Mouse (Mus musculus): ENCODE data around the gene Pls3. TPM values are rescaled to one million over a fixed set of nuclear protein-coding genes. Genes with fewer than 3 reads are reported as not detected.
A peak's percentile ranks its signal among the peaks of the same experiment; 100 is the strongest.

Pls3 gene
- 100 to 1,000 TPM; 121 to 122 TPM for total RNA-seq (2021)
- long read RNA-seq, transcript Pls3-204 (16 exons, 3,149 nt): major isoform, 25 of 147 reads
- long read RNA-seq, partial matches to known transcripts: 7 of 147 reads
- long read RNA-seq, other reads (novel, unspliced or antisense): 110 of 147 reads

DNA sequence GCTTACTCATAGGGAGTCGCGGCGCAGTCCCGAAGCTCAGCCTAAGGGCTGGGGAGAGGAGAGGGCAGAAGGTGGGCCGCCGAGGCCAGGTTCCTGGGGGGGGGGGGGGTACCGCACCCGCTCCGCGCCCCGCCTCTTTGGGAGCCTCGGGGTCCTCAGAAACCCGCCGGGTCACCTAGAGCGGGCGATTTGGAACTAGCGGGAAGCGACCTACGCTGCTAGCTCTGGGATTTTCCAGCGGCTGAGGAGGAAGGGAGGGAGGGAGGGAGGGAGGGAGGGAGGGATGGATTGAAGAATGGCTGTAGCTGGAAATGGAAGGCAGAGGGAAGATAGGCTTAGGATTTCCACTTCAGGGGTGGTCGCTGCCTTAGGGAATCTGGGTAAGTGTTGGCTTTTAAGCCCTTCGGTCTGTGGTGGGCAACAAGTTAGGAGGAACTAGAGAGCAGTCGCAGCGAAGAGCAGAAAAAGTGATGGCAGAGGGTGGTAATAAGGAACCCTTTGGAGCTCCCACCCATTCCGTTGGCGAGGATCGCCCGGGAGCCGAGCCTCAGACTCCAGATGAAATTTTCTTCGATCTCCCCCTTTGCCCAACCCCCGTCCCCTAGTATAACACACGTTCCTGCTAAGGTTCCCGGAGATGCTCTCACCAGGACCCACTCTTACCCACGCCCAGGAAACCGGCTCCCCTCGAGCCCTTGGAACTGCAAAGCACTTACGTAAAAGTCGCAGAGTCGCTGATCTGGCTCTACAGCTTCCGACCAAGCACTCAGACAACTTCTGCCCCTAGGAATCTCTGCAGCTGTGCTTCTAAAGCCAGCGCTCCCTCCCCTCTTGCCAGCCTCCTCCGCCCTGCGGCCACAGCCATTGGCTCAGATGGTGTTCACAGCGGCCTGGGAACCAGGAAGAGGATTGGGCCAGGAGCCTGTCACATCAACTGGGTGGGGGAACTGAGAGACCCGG, at the start of gene Pls3:
Gene Pls3 (minus strand): TSS at position 851 of the 960 bp plus-strand sequence.
- DNase-seq (ENCODE audit: low spot score in 2 of 2): peak; percentile 75 to 78

DNA sequence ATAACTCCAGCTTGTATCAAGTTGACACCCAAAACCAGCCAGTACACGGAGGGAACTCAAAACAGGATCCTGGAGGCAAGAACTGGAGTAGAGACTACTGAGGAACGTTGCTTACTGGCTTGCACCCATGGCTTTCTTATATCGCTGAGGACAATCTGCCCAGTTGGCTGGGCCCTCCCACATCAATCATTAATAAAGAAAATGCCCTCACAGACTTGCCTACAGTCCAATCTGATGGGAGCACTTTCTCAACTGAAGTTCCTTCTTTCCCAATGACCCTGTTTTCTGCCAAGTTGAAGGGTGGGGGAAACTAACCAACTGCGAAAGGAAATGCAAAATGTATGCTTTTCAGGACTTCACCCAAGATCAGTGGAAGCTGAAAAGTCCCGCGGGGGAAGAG, 20.7 kb upstream of the Pls3 start:
- no peak for DNase-seq (ENCODE audit: low spot score in 2 of 2)

DNA sequence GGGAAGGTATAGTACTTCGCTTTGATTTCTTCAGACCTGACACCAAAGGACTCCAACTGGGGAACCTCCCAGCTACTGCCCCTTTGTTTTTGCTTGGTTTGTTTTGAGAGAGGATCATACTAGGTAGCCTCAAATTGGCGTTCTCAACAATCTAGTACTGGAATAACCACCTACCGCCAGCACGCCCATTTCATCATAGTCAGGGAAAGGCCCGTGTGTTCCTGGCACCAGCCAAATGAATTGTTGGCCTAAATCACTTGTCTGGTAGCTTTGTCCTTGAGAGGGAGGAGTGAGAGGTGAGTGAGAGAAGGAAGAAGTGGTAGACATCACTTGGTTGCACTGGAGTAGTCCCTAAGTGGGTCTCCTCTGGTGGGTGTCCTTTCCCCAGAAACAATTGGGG, 584 bp upstream of the Pls3 start:
- DNase-seq (ENCODE audit: low spot score in 2 of 2): no peak

DNA sequence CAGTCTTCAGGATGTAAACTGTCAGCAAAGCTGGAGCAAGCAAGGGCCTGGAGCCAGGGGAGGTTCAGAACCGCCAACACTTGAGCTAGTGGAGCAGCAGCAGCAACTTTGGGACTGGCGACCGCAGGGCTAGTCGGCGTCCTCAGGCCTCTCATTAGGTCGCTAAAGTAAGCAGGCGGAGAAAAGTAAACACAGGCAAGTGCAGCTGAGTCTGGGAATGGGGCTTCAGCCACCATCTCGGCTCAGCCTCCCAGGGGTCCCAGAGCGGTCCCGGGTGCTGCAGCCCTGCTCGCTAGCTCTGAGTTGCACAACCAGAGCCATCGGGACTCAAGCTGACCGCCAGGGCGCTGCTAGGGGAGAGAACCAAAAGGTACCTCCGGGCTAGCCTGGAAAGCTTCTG, 1.2 kb downstream of the Pls3 start:
- DNase-seq (ENCODE audit: low spot score in 2 of 2): peak; percentile 5 to 23

DNA sequence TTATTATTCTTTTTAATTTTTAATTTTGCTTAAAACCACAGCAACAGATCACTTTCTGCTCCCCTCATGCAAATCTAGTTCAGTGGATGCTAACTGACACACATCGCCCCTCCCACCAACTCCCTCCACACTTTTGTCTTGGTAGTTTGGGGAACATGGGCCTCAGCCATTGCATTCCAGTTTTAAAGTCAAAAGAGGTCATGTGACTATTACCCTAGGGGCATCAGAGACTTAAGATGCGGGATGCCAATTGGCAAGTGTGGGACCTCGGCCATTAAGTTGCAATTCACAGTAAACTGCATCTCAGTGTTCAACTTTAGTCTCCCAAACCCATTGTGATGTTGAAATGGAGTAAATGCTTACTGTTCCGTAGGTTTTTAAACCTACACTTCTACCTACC, 1.7 kb downstream of the Pls3 start:
- no peak for DNase-seq (ENCODE audit: low spot score in 2 of 2)

DNA sequence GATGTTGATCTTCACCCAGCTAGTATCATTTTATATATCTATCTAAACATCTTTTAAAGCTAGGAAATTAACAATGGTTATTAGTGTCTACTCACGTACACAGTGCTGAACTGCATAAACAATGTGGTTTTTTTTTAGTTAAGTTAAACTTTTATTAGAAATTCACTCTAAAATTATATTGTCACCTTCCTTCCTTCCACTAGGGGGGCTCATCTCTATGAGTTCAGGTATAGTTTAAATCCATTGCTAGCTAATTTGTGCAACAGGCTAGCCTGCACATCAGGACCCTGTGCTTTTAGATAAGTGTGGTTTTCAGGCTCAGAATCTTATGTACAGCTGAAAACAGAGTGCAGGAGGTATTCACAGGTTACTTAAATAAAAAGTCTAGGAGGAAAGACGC, 3.1 kb downstream of the Pls3 start:
- DNase-seq (ENCODE audit: low spot score in 2 of 2): no peak

DNA sequence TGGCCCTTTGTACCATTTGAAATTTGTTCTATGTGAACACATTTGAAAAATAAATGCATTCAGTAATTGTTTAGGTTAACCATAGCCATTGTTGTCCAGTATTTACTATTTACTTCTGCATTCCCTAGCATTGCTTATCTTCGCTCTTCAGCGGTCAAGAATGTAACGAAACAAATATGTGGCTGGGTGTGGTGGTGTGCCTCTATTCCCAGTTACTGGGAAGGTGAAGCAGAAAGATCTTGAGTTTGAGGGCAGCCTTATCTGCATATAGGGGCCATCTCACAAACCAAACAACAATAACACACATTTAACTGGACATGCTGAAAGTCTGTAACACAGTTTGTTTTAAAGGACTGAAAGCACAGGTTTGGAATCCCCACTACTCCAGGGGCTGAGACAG, 13.3 kb downstream of the Pls3 start:
- no peak for DNase-seq (ENCODE audit: low spot score in 2 of 2)

DNA sequence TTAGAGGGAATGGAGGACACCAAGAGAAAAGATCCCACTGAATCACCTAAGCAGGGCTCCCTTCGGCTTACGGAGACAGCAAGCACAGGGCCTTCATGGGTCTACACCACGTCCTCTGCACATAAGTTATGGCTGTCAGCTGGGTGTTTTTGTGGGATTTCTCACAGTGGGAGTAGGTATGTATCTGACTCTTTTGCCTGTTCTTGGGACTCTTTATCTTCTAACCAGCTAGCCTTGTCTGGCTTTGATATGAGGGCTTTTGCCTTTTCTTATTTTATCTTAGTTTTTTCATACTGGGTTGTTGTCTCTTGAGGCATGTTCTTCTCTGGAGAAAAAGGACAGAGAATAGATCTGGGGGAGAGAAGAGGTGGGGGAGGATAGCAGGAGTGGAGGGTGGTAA, 20.7 kb downstream of the Pls3 start:
- DNase-seq (ENCODE audit: low spot score in 2 of 2): no peak

DNA sequence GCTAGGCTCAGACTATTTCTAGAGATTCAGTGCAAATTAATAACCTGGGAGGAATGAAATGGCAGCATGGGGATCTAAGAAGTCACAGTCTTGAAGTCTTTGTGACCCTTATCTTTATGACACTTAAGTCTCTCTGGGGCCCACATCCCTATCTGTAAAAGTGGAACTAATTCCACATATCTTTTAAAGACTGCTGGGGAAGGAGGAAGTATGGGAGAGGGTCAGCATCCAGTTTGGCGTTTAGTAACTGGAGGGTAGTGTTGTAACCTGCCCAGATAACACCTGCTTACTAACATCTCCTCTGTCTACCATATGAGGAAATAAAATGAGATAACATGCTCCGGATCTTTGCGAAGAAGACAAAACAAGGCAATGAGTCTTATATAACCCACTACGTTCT, 30.7 kb downstream of the Pls3 start:
- DNase-seq (ENCODE audit: low spot score in 2 of 2): no peak

DNA sequence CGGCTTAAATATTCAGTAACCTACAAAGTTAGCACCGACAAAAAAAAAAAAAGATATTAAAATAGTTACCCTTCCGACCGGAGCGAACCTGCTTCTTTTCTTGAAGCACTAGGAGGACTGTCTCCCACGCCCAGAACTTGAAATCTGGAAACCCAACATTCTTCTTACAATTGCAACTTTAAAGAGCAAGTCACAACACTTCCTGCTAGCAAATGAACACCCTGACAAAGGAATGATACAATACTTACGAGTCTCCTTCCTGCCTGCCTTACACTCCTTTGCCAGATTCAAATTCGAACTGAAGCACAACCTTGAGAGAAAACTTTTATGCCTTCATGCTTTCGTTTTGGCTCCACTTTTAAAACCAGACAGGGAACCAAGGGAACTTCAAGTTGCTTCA, 32.1 kb downstream of the Pls3 start:
- no peak for DNase-seq (ENCODE audit: low spot score in 2 of 2)

DNA sequence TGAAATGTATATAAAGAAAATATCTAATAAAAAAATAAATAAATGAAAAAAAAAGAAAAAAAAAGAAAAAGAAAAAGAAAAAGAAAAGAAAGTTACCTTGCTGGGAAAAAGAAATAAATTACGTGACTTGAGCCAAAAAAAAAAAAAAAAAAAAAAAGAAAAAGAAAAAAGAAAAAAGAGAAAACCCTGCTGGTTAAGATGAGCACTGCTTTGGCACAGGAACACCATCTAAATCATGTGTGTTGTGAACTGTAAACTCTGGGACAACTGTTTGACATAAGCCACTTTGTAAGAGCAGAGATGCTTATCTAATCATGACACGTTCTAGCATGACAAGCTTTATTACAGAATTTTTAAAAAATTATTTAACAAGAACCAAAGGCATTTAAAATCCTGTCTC, 32.9 kb downstream of the Pls3 start:
- DNase-seq (ENCODE audit: low spot score in 2 of 2): no peak

DNA sequence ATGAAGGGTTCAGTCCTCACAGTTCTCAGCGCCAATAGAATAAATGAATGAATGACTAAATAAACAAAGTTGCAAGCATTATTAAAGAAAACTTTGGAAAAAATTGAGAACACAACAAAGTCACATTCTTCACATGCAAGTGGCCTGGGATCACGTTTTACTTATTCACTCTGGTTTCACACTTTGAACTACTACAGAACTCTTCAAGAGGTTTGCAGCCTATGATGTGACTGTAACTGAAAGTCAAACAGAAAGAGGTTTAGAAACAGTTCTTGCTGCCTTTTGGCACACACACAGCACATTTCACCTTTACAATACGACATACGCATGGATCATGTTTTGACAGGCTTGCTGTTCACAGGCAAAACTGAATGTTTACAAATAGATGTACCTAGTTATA, 34.7 kb downstream of the Pls3 start:
- DNase-seq (ENCODE audit: low spot score in 2 of 2): no peak

DNA sequence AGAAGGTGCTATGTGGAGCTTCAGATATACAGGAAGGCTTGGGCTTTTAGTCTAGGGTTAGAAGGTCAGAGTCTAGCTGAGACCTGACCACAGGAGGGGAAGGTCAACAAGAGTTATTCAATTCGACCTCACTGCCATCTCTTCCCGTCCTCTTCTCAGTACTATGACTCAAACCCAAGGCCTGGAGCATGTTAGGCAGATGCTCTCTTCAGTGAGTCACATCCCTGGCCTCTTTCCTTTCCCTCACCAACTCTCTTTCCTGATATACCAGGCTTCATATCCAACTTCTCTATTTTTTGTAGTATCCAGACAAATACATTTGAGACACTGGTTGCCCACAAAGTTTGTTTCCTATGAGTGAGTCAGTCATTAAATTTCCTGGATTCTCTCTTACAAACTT, 40.1 kb downstream of the Pls3 start:
- DNase-seq (ENCODE audit: low spot score in 2 of 2): no peak

DNA sequence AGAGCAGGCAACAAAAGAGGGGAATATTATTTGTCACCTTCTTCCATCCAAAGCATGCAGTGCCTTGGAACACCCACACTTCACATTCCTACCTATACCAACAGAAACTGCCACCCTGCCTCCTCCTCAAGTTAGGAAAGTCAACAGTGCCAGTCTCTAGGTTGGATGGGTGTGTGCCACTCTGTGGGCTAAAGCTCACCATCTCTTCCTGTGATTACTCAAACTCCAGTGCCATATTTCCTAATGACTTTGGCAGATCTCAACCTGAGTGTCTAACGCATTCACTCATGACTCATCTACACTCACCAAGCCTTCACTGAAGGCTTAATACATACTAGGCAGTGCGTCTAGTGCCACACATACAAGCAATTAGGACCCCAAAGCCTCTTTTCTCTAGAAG, 40.7 kb downstream of the Pls3 start:
- no peak for DNase-seq (ENCODE audit: low spot score in 2 of 2)

DNA sequence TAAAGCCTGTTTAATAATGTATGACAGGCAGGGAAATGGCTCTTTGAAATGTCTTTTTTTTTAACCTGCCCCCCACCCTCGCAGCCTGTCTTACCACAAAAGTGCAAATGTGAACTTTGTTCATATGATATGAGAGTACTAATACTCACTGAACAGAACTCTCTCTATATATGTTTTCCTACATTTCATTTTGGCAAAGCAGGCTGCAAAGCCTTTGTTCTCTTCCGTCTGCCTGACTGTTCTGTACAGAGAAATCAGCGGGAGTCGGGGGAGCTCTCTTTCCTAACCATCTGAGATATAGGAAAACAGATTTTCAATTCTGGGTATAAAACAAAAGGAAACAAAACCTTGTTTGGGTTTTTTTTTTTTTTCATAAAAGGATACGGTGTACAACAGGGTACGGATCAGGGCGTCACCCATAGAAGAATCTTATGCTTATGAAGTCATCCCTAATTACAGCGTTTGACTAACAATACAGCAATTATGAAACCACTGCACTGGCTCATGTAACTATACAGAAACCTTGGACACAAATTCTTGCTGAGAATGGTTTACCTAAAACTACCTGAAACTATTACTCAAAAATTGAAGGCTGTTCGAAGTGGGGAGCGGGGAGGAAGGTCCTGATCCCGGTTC, 41.9 kb downstream of the Pls3 start:
- DNase-seq (ENCODE audit: low spot score in 2 of 2): no peak

DNA sequence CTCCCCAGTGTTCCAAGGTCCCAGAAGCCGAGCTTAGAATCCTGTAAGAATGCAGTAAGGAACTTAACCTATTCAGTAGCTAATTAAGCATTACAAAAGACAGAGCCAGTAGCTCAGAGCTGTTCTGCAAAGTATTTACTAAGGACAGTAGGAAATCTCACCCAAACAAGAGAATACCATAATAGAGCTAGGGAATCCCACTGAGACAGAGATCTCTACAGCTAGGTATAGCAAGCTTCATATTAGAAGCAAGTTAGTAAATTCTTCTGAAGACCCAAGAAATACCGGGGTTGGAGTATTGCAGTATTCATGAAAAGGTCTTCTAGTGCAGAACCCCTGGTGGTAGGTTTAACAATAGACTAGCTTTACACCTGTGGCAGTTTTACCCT, 45.1 kb downstream of the Pls3 start:
- no peak for DNase-seq (ENCODE audit: low spot score in 2 of 2)

DNA sequence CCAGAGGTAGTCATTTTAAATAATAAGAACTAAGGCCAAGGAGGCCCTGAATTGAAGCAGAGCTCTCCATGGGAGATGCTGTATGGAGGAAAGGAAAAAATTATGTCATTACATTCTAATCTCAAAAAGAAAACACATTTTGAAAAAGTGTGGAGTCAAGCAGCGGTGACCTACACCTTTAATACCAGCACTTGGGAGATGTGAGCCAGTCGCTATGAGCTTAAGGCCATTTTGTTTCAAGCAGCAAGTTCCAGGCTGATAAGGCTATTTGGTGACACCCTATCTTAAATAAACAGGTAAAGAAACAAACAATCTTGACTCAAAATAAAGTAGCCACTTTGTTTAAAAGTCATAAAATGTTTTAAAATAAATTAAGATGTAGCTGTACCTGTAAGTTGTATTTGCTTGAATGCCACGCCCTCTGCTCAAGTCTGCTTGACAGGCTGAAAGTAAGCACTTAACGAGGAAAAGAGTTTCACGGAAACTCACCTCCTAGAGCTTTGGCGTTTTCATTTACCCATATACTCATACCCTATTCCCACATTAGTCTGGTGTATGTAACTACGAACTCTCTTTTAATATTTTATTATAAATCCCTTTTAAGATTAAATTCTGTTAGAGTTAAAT, 45.6 kb downstream of the Pls3 start:
- DNase-seq (ENCODE audit: low spot score in 2 of 2): no peak

DNA sequence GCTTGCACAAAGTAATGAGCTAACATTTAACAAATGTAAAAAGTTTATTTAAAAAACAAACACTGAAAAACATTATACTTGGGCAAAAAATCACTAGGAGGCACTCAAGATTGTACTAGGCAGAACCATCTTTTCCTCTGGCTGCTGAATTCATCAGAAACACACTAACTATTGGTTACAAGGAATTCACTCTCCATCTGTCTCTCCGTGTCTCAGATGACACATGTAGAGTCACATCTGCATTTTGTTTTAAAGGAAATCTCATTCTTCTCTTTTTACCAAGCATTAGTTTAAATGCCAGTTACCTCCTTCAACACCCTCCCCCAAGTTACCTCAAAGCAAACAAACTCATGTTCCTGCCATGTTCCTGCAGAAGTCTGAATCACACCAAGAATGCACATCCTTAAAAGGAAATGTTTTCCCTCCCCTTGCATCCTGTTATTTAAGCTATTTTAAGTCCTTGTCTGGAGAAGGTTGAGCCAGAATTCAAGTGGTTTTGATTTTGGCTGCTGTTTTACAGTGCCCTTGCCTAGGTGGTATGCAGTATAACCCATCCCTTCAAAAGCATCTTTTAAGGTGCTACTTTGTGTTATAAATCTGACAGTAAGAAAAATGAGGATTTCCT, 56.2 kb downstream of the Pls3 start:
- DNase-seq (ENCODE audit: low spot score in 2 of 2): no peak

DNA sequence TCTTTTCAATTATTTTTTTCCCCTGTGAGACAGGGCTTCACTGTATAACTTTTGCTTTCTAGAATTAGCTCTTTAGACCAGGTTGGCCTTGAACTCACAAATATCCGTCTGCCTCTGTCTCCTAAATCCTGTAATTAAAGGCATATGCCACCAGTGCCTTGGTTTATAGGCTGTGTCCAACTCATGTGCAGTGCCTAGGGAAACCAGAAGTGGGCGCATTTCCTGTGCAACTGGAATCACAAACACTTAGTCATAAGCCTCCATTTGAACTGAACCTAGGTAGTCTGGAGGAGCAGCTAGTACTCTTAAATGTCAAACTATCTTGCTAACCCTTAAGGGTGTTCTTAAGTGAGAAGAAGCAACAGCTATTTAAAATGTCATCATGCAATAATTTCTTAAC, 60.0 kb downstream of the Pls3 start:
- DNase-seq (ENCODE audit: low spot score in 2 of 2): peak in 1 of 2 experiments; percentile 5

DNA sequence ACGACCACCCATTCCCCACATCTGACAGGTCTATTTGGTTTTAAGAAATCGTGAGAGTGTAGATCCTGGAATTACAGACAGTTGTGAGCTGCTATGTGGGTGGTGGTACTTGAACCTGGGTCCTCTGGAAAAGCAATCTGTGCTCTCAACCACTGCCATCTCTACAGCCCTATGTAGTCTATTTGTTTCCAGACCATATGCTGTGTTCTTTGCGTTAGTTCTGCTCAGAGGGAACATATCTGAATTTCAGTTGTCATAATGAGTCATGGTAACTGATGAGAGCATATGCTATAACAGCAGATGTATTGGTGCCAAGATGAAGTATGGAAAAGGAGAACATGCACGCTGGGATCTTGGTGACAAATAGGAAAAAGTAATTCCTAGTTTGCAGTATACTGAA, 60.9 kb downstream of the Pls3 start:
- DNase-seq (ENCODE audit: low spot score in 2 of 2): no peak

DNA sequence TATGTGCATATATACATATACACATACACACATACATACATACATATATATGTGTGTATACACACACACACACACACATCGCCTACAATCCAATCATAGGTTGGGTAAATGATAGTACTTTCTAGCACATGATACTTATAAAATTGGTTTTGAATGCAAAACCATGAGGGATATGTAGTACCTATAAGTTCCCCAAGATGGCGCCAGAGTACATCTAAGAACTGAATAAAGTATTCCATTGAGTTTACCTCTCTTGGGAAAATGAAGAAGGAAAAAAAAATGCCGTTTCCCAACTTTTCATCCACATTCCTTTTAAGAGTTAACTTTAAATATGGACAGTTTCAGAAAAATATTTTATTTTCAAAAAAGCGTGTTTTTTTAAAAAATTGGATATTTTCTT, 78.4 kb downstream of the Pls3 start:
- peak; percentile 22 to 57 for DNase-seq (ENCODE audit: low spot score in 2 of 2)

DNA sequence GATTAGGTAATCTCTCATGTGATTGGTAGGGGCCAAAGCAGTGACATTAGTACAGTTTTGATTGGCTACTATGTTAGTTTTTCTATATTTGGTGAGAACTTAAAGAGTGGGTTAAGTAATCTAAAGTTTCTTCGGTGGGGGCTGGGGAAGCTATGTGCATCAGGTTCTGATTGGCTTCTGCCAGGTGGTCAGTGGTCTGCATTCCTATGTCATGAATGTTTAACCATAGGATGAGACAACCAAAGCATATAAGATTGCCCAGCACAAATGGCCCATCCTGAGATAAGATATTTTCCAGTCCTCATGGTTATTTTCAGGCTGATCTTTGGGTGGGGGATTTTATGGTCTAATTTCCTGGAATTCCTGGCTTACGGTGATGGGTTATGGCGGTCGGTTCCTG, 95.2 kb downstream of the Pls3 start:
- DNase-seq (ENCODE audit: low spot score in 2 of 2): no peak
